Mouse (Mus musculus) CH12.LX (cell line): ENCODE measurements at regions not wholly inside any gene's neighbourhood (a gene's known extent, or its start where the extent isn't known, plus 50 kb on each side); places are given as distances from the start of the nearest gene placed in this dataset.

ENCODE experiments used
- DNase-seq: peaks from one replicate; pipeline ENCODE4 v3.0.0-alpha.2; 2013; ENCODE audit errors: extremely low read depth
- H3K27ac ChIP-seq: 2 replicates; pipeline ENCODE4 v1.5.1; 2012; ENCODE audit warnings: low read depth, mild to moderate bottlenecking, control low read depth, moderate library complexity; ENCODE audit not compliant: insufficient read depth
- H3K27me3 ChIP-seq: replicated peaks from 2 replicates; pipeline ENCODE3; 2012; ENCODE audit warnings: inconsistent platforms
- H3K36me3 ChIP-seq, 2 experiments: replicated peaks in 1 of 2; 2 replicates each; pipeline versions ENCODE3 to v1.6.1; 2012; ENCODE audit warnings: inconsistent platforms in 1 of 2, low read length in 1 of 2, mild to moderate bottlenecking in 1 of 2, mixed read lengths in 1 of 2, moderate library complexity in 1 of 2; ENCODE audit not compliant: control insufficient read depth in 1 of 2, insufficient read depth in 1 of 2
- H3K4me1 ChIP-seq, 2 experiments: 2 replicates each; pipeline ENCODE4 v1.6.1; 2012; ENCODE audit warnings: inconsistent platforms in 1 of 2, moderate library complexity in 1 of 2; ENCODE audit not compliant: insufficient read depth in 2 of 2, control insufficient read depth in 1 of 2
- H3K4me2 ChIP-seq: 2 replicates; pipeline ENCODE4 v1.6.1; 2012; ENCODE audit warnings: low read depth, mild to moderate bottlenecking, control low read depth; ENCODE audit not compliant: poor library complexity, insufficient read depth, severe bottlenecking
- H3K4me3 ChIP-seq, 3 experiments: fragments of 150-350 bp in 1 of 3; sonication (generic) in 1 of 3; replicated peaks in 1 of 3; 2 replicates each; pipeline versions ENCODE3 to v1.5.1; 2011 to 2012; ENCODE audit warnings: low read depth in 2 of 3, low read length in 2 of 3, mild to moderate bottlenecking in 2 of 3, moderate library complexity in 2 of 3, control low read depth in 1 of 3, improper control_type of control experiment in 1 of 3, inconsistent platforms in 1 of 3, mixed read lengths in 1 of 3; ENCODE audit not compliant: poor library complexity in 1 of 3
- H3K79me2 ChIP-seq: replicated peaks from 2 replicates; pipeline ENCODE4 v1.6.1; 2012; ENCODE audit warnings: mild to moderate bottlenecking, moderate library complexity; ENCODE audit not compliant: control insufficient read depth, poor library complexity, insufficient read depth, severe bottlenecking; ENCODE audit errors: extremely low read depth
- H3K9ac ChIP-seq: 2 replicates; pipeline ENCODE4 v1.6.1; 2012; ENCODE audit warnings: low read depth, mild to moderate bottlenecking, control low read depth, moderate library complexity; ENCODE audit not compliant: insufficient read depth
- H3K9me3 ChIP-seq: replicated peaks from 2 replicates; pipeline ENCODE3; 2012; ENCODE audit warnings: low read length, inconsistent platforms, mixed read lengths
- BHLHE40 ChIP-seq: IDR thresholded peaks from 2 replicates; pipeline ENCODE4 v1.6.1; 2011; ENCODE audit warnings: mild to moderate bottlenecking, low read depth, low read length, improper control_type of control experiment
- CHD1 ChIP-seq: IDR thresholded peaks from 2 replicates; pipeline ENCODE4 v1.6.1; 2012; ENCODE audit warnings: low read depth, low read length, improper control_type of control experiment, inconsistent platforms
- CTCF ChIP-seq, 2 experiments: IDR thresholded peaks in 1 of 2; conservative IDR thresholded peaks in 1 of 2; 2 replicates each; pipeline ENCODE4 v1.5.1; 2011 to 2012; ENCODE audit warnings: low read depth in 2 of 2, low read length in 2 of 2, improper control_type of control experiment in 1 of 2, inconsistent platforms in 1 of 2, mild to moderate bottlenecking in 1 of 2, moderate library complexity in 1 of 2
- E2F4 ChIP-seq: IDR thresholded peaks from 2 replicates; pipeline ENCODE4 v1.6.1; 2011; ENCODE audit warnings: low read depth, low read length, improper control_type of control experiment; ENCODE audit not compliant: insufficient replicate concordance
- ELF1 ChIP-seq: IDR thresholded peaks from 2 replicates; pipeline ENCODE4 v1.6.1; 2014; ENCODE audit warnings: low read depth, mild to moderate bottlenecking, inconsistent platforms, low read length, improper control_type of control experiment
- ETS1 ChIP-seq: conservative IDR thresholded peaks from 2 replicates; pipeline ENCODE4 v1.6.1; 2012; ENCODE audit warnings: low read depth, mild to moderate bottlenecking, inconsistent platforms, low read length, improper control_type of control experiment, moderate library complexity
- GABPA ChIP-seq: IDR thresholded peaks from 2 replicates; pipeline ENCODE4 v1.6.1; 2012; ENCODE audit warnings: low read depth, low read length, improper control_type of control experiment, inconsistent platforms; ENCODE audit not compliant: insufficient replicate concordance
- IRF4 ChIP-seq: IDR thresholded peaks from 2 replicates; pipeline ENCODE4 v1.6.1; 2014; ENCODE audit warnings: low read depth, mild to moderate bottlenecking, inconsistent platforms, low read length, improper control_type of control experiment
- JUN ChIP-seq: IDR thresholded peaks from 2 replicates; pipeline ENCODE4 v1.6.1; 2011; ENCODE audit warnings: low read depth, mild to moderate bottlenecking, low read length, improper control_type of control experiment, moderate library complexity; ENCODE audit not compliant: insufficient read depth
- JUND ChIP-seq: conservative IDR thresholded peaks from 2 replicates; pipeline ENCODE4 v1.6.1; 2011; ENCODE audit warnings: low read depth, low read length, improper control_type of control experiment
- MAFK ChIP-seq: IDR thresholded peaks from 2 replicates; pipeline ENCODE4 v1.6.1; 2011; ENCODE audit warnings: low read length, improper control_type of control experiment; ENCODE audit not compliant: insufficient replicate concordance
- MAZ ChIP-seq: IDR thresholded peaks from 2 replicates; pipeline ENCODE4 v1.6.1; 2012; ENCODE audit warnings: low read depth, mild to moderate bottlenecking, inconsistent platforms, low read length, improper control_type of control experiment, moderate library complexity
- MEF2A ChIP-seq: IDR thresholded peaks from 2 replicates; pipeline ENCODE4 v1.6.1; 2014; ENCODE audit warnings: low read depth, mild to moderate bottlenecking, inconsistent platforms, low read length, improper control_type of control experiment, borderline replicate concordance
- MYC ChIP-seq: IDR thresholded peaks from 2 replicates; pipeline ENCODE4 v1.6.1; 2011; ENCODE audit warnings: low read depth, mild to moderate bottlenecking, improper control_type of control experiment, low read length
- NELFE ChIP-seq: IDR thresholded peaks from 2 replicates; pipeline ENCODE4 v1.6.1; 2011; ENCODE audit warnings: low read depth, low read length, improper control_type of control experiment
- NRF1 ChIP-seq: IDR thresholded peaks from 2 replicates; pipeline ENCODE4 v1.6.1; 2014; ENCODE audit warnings: low read depth, mild to moderate bottlenecking, inconsistent platforms, low read length, improper control_type of control experiment, moderate library complexity
- POLR2A ChIP-seq: IDR thresholded peaks from 2 replicates; pipeline ENCODE4 v1.6.1; 2011; ENCODE audit warnings: low read depth, mild to moderate bottlenecking, improper control_type of control experiment, low read length
- RAD21 ChIP-seq: IDR thresholded peaks from 2 replicates; pipeline ENCODE4 v1.6.1; 2011; ENCODE audit warnings: low read depth, mild to moderate bottlenecking, low read length, improper control_type of control experiment, moderate library complexity
- RCOR1 ChIP-seq: conservative IDR thresholded peaks from 2 replicates; pipeline ENCODE4 v1.6.1; 2012; ENCODE audit warnings: low read depth, mild to moderate bottlenecking, inconsistent platforms, low read length, improper control_type of control experiment
- SIN3A ChIP-seq: IDR thresholded peaks from 2 replicates; pipeline ENCODE4 v1.6.1; 2012; ENCODE audit warnings: low read length, improper control_type of control experiment, inconsistent platforms
- SMC3 ChIP-seq: IDR thresholded peaks from 2 replicates; pipeline ENCODE4 v1.6.1; 2011; ENCODE audit warnings: low read depth, low read length, improper control_type of control experiment
- USF1 ChIP-seq: IDR thresholded peaks from 2 replicates; pipeline ENCODE4 v1.6.1; 2014; ENCODE audit warnings: low read depth, mild to moderate bottlenecking, inconsistent platforms, low read length, improper control_type of control experiment
- ZMIZ1 ChIP-seq: IDR thresholded peaks from 2 replicates; pipeline ENCODE4 v1.6.1; 2012; ENCODE audit warnings: low read depth, mild to moderate bottlenecking, inconsistent platforms, low read length, improper control_type of control experiment
- dilution Hi-C: fragments of 300-500 bp; cut with MboI; formaldehyde crosslinking; loops from 2 replicates; pipeline ENCODE4 v1.14.3; 2020; ENCODE audit warnings: low sequenced_read_pairs; ENCODE audit not compliant: extremely low pct_unique_long_range_greater_than_20kb, extremely low pct_ligation_motif_present
- in situ Hi-C: fragments of 300-500 bp; cut with MboI; formaldehyde crosslinking; loops from 3 replicates; pipeline ENCODE4 v1.14.3; 2019; ENCODE audit warnings: low sequenced_read_pairs, low pct_ligation_motif_present, low pct_unique_long_range_greater_than_20kb, mixed read lengths

- DNase-seq, result peak; percentile 13
- Histone ChIP-seq H3K27ac (no peak overlapping the region), H3K4me2 (no peak overlapping the region), H3K36me3 (no peaks in the 10 kb centered on the region), H3K79me2 (no peaks in the 10 kb centered on the region), H3K4me1 (peaks cover 3 to 5% of the 10 kb centered on the region in 2 experiments; a peak in 2 of 4 replicates), H3K4me3 (no peak overlapping the region), H3K27me3 (no peaks in the 10 kb centered on the region), H3K9me3 (no peaks in the 10 kb centered on the region), H3K9ac (no peak overlapping the region)
- 0 out of 2 replicates have a peak, but pooled peaks have one; percentile 13 for TF ChIP-seq IRF4
- TF ChIP-seq USF1, result no peak
- no peak for TF ChIP-seq MYC
- in situ Hi-C loops (no loop called here), dilution Hi-C loops (no loop called here)
These were observed 266.1 kb upstream of the Mtpn start for GRCm38 (mm10) chr6:35805738-35806137.

- Histone ChIP-seq H3K79me2 (no peaks in the 10 kb centered on the region), H3K4me3 (no peak overlapping the region), H3K9me3 (no peaks in the 10 kb centered on the region), H3K36me3 (no peaks in the 10 kb centered on the region), H3K27me3 (no peaks in the 10 kb centered on the region), H3K4me1 (peaks cover 3 to 5% of the 10 kb centered on the region in 2 experiments; a peak in 2 of 4 replicates), H3K27ac (no peak overlapping the region), H3K4me2 (no peak overlapping the region), H3K9ac (no peak overlapping the region)
- dilution Hi-C loops (no loop called here), in situ Hi-C loops (no loop called here)
- TF ChIP-seq MYC (no peak), ZMIZ1 (no peak), CHD1 (no peak), ETS1 (no peak)
- DNase-seq, result no peak
These were observed 264.4 kb upstream of the Mtpn start for GRCm38 (mm10) chr6:35804041-35804440.

GRCm38 (mm10) chr6:35779706-35780105 is 240.0 kb upstream of the Mtpn start:
- Histone ChIP-seq H3K4me2 (no peak overlapping the region), H3K27ac (no peak overlapping the region), H3K36me3 (no peaks in the 10 kb centered on the region), H3K27me3 (no peaks in the 10 kb centered on the region), H3K4me1 (no peaks in the 10 kb centered on the region), H3K9ac (no peak overlapping the region), H3K4me3 (no peak overlapping the region), H3K9me3 (no peaks in the 10 kb centered on the region), H3K79me2 (no peaks in the 10 kb centered on the region)
- dilution Hi-C loops (no loop called here), in situ Hi-C loops (no loop called here)
- peak; percentile 18 for DNase-seq
- TF ChIP-seq MAFK, result no peak
- TF ChIP-seq JUN, result no peak
- no peak for TF ChIP-seq E2F4
- TF ChIP-seq SIN3A, result no peak
- no peak for TF ChIP-seq MEF2A
- no peak for TF ChIP-seq NELFE
- TF ChIP-seq RCOR1, result no peak
- TF ChIP-seq NRF1, result no peak
- TF ChIP-seq JUND, result no peak
- TF ChIP-seq MAZ, result no peak
- no peak for TF ChIP-seq BHLHE40
- TF ChIP-seq POLR2A, result no peak
- TF ChIP-seq RAD21, result peak; percentile 35
- no peak for TF ChIP-seq ELF1
- TF ChIP-seq CTCF (conservative IDR thresholded peaks at IDR 0.05 in 1 of 2, IDR thresholded peaks at IDR 0.05 in 1 of 2; ENCODE audit: low read depth in 2 of 2, low read length in 2 of 2), result peak in 1 of 2 experiments; percentile 50; a peak in 2 of 4 replicates
- TF ChIP-seq SMC3, result peak; percentile 24
- TF ChIP-seq IRF4, result no peak
- TF ChIP-seq GABPA, result no peak
